Mouse (Mus musculus) spleen, postnatal 4 days (tissue): ENCODE results near the gene Mgll.
A peak's percentile ranks its signal among the peaks of the same experiment; 100 is the strongest.

ENCODE experiments used
- DNase-seq, 2 experiments: peaks; one replicate each; pipeline ENCODE4 v3.0.0; 2022; ENCODE audit warnings: low spot score in 2 of 2

The Mgll gene

GRCm38 (mm10) chr6:88770300-88770904 lies 46.2 kb downstream of the Mgll start:
- no peak for DNase-seq

GRCm38 (mm10) chr6:88770981-88771380 lies 46.8 kb downstream of the Mgll start:
- no peak for DNase-seq

- no peak for DNase-seq
Measured at GRCm38 (mm10) chr6:88772041-88772440, 47.8 kb downstream of the Mgll start.

GRCm38 (mm10) chr6:88774055-88774454 lies 49.8 kb downstream of the Mgll start:
- no peak for DNase-seq

GRCm38 (mm10) chr6:88775267-88775666 lies 51.1 kb downstream of the Mgll start:
- no peak for DNase-seq

GRCm38 (mm10) chr6:88776336-88776923 lies 52.2 kb downstream of the Mgll start:
- no peak for DNase-seq

- no peak for DNase-seq
Measured at GRCm38 (mm10) chr6:88776964-88777363, 52.8 kb downstream of the Mgll start.

GRCm38 (mm10) chr6:88778047-88778688 lies 54.0 kb downstream of the Mgll start:
- DNase-seq: no peak

GRCm38 (mm10) chr6:88779755-88780154 lies 55.5 kb downstream of the Mgll start:
- no peak for DNase-seq

GRCm38 (mm10) chr6:88781919-88782318 lies 57.7 kb downstream of the Mgll start:
- DNase-seq: no peak

- DNase-seq: peak; percentile 75 to 80
Measured at GRCm38 (mm10) chr6:88782981-88783397, 58.8 kb downstream of the Mgll start.

GRCm38 (mm10) chr6:88784691-88785173 lies 60.5 kb downstream of the Mgll start:
- DNase-seq: no peak

- no peak for DNase-seq
Measured at GRCm38 (mm10) chr6:88785331-88785730, 61.1 kb downstream of the Mgll start.

- DNase-seq: no peak
Measured at GRCm38 (mm10) chr6:88785781-88786542, 61.8 kb downstream of the Mgll start.

GRCm38 (mm10) chr6:88786732-88787445 lies 62.7 kb downstream of the Mgll start:
- no peak for DNase-seq

GRCm38 (mm10) chr6:88787496-88787895 lies 63.3 kb downstream of the Mgll start:
- DNase-seq: no peak

- no peak for DNase-seq
Measured at GRCm38 (mm10) chr6:88788219-88788618, 64.0 kb downstream of the Mgll start.

GRCm38 (mm10) chr6:88791299-88791698 lies 67.1 kb downstream of the Mgll start:
- DNase-seq: no peak

- DNase-seq: no peak
Measured at GRCm38 (mm10) chr6:88792147-88792691, 68.0 kb downstream of the Mgll start.

GRCm38 (mm10) chr6:88793243-88793642 lies 69.0 kb downstream of the Mgll start:
- DNase-seq: no peak

GRCm38 (mm10) chr6:88793872-88794271 lies 69.7 kb downstream of the Mgll start:
- no peak for DNase-seq
